Mouse (Mus musculus) ES-E14 (cell line): Measurements from ENCODE around the gene Ptf1a.

Source experiments
- HCFC1 ChIP-seq: IDR thresholded peaks from 2 replicates; pipeline ENCODE4 v1.6.1; 2012; ENCODE audit warnings: low read length, inconsistent platforms, borderline replicate concordance; ENCODE audit not compliant: insufficient read depth
- MAFK ChIP-seq: IDR thresholded peaks from 2 replicates; pipeline ENCODE4 v1.6.1; 2014; ENCODE audit warnings: mild to moderate bottlenecking, low read depth, low read length, inconsistent platforms; ENCODE audit not compliant: insufficient read depth
- ZC3H11A ChIP-seq: IDR thresholded peaks from 2 replicates; pipeline ENCODE4 v1.6.1; 2012; ENCODE audit warnings: low read depth, mild to moderate bottlenecking, inconsistent platforms, low read length, borderline replicate concordance

DNA sequence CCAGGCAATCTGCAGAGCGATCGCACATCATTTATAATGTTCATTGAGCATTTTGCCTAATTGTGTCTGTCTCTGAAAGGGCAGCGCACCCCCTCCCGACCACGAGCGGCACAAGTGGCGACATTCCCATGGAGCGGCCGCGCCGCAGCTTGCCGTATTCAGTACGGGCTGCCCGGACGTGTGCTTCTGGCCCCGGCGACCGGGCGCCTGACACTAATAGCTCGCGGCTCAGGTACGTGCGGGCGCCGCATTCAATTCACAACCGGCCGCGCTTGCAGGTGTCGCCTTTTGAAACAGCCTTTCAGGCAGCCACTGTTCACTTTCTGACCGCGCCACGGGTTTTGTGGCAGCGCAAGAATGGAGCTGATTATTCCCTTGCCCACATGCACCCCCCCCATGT is 14.7 kb upstream of the Ptf1a start:
- TF ChIP-seq HCFC1 = no peak
- TF ChIP-seq MAFK = no peak
- TF ChIP-seq ZC3H11A = no peak
